In genomic region chr2:71964216-71964615, GRCm38 (mm10) we compare ENCODE assay signal across 29 mouse cellular contexts. TPM values are rescaled to one million over a fixed set of nuclear protein-coding genes. Genes with fewer than 3 reads are reported as not detected.
DNase-seq lines count a peak whose midpoint lies in the region; ATAC-seq and TF ChIP-seq lines count a peak whose summit lies in the region.
"Had no signal": no experiment of that assay in that cellular context is flagged by ENCODE, and none has a peak within 500 bp of the region (broad histone marks: within the 10 kb centered on the region; RNA-seq: fewer than 3 reads in every experiment).

No protein-coding gene starts in this region.

- WGBS in embryonic facial prominence, embryonic 14.5 days, result 40% methylated on average over 10 of the region's 10 CpGs
- 48% methylated on average over 10 of the region's 10 CpGs for whole genome bisulfite sequencing in embryonic facial prominence, embryonic 10.5 days

- ATAC-seq in embryonic facial prominence, embryonic 14.5 days (ENCODE audit: low read depth), result no peak
- ATAC-seq: forebrain, embryonic 15.5 days; hindbrain, postnatal 0 days; intestine, embryonic 16.5 days had no signal

- H3K4me2 ChIP-seq in embryonic facial prominence, embryonic 14.5 days (ENCODE audit: low read depth, low read length), result no peak overlapping the region
- H3K4me2 ChIP-seq: embryonic facial prominence, embryonic 12.5 days; forebrain, embryonic 15.5 days; heart, embryonic 15.5 days; hindbrain, embryonic 12.5 days; limb, embryonic 12.5 days; liver, embryonic 15.5 days; lung, embryonic 15.5 days; midbrain, embryonic 12.5 days had no signal

- H3K27me3 ChIP-seq in embryonic facial prominence, embryonic 14.5 days (replicated peaks; ENCODE audit: control insufficient read depth, insufficient read depth, low read length), result no peaks in the 10 kb centered on the region
- H3K27me3 ChIP-seq in embryonic facial prominence, embryonic 10.5 days (replicated peaks; ENCODE audit: low read depth, poor library complexity, severe bottlenecking), result no peaks in the 10 kb centered on the region
- H3K27me3 ChIP-seq: embryonic facial prominence, embryonic 12.5 days; forebrain, embryonic 15.5 days; heart, embryonic 15.5 days; hindbrain, embryonic 12.5 days; limb, embryonic 12.5 days; liver, embryonic 15.5 days; lung, embryonic 15.5 days; midbrain, embryonic 12.5 days had no signal

- no peaks in the 10 kb centered on the region for H3K4me1 ChIP-seq in embryonic facial prominence, embryonic 14.5 days (ENCODE audit: control insufficient read depth, insufficient read depth, low read length)
- H3K4me1 ChIP-seq in embryonic facial prominence, embryonic 10.5 days, result 0 out of 2 replicates have a peak, but pooled peaks cover 2% of the 10 kb centered on the region
- H3K4me1 ChIP-seq: embryonic facial prominence, embryonic 12.5 days; forebrain, embryonic 15.5 days; heart, embryonic 15.5 days; hindbrain, embryonic 12.5 days; liver, embryonic 15.5 days; lung, embryonic 15.5 days had no signal

- DNase-seq in embryonic facial prominence, embryonic 14.5 days (ENCODE audit: low spot score), result peak; percentile 25
- DNase-seq in embryonic facial prominence, embryonic 10.5 days (ENCODE audit: low spot score), result no peak
- peak; percentile 34 to 49 for DNase-seq in left cerebral cortex, adult 2 months (ENCODE audit: extremely low spot score in 1 of 2, low spot score in 2 of 2)
- no peak for DNase-seq in left cerebral cortex, adult 18-20 months (ENCODE audit: low spot score in 2 of 2)
- peak; percentile 22 for DNase-seq in CD4-positive, CD25-positive, alpha-beta regulatory T cell, adult 2 months (ENCODE audit: low read depth, low spot score)
- peak; percentile 75 for DNase-seq in brain, adult 2 months (ENCODE audit: low read depth, low spot score)
- no peak for DNase-seq in kidney, postnatal 4 days
- no peak for DNase-seq in kidney, adult 8-10 months
- DNase-seq: adrenal gland, postnatal 25 days; cerebellum, adult 8-10 months; cerebellum, postnatal 36 days; heart, postnatal 36 days; kidney, postnatal 14 days; lung, postnatal 36 days; retina, postnatal 1 day; right cerebral cortex, postnatal 25 days; spleen, adult 18-20 months; thymus, postnatal 14 days had no signal

- no peak overlapping the region for H3K4me3 ChIP-seq in embryonic facial prominence, embryonic 14.5 days (ENCODE audit: low read depth, low read length)
- H3K4me3 ChIP-seq in embryonic facial prominence, embryonic 10.5 days, result no peak overlapping the region
- no peak overlapping the region for H3K4me3 ChIP-seq in left cerebral cortex, adult 2 months
- H3K4me3 ChIP-seq: embryonic facial prominence, embryonic 12.5 days; forebrain, embryonic 10.5 days; forebrain, embryonic 15.5 days; heart, embryonic 15.5 days; hindbrain, embryonic 12.5 days; limb, embryonic 12.5 days; liver, embryonic 15.5 days; lung, embryonic 15.5 days; midbrain, embryonic 12.5 days had no signal

- TF ChIP-seq CTCF in left cerebral cortex, adult 2 months (IDR thresholded peaks at IDR 0.05), result no peak

- intact Hi-C loops in left cerebral cortex, adult 2 months (cut with DNase I), result loop anchor here (10.0 kb wide), 1 partner anchor 191 kb away; no protein-coding TSS in a partner anchor

- H3K9me3 ChIP-seq in embryonic facial prominence, embryonic 14.5 days (ENCODE audit: control insufficient read depth, low read length), result no peaks in the 10 kb centered on the region
- no peaks in the 10 kb centered on the region for H3K9me3 ChIP-seq in embryonic facial prominence, embryonic 10.5 days
- H3K9me3 ChIP-seq: embryonic facial prominence, embryonic 12.5 days; forebrain, embryonic 10.5 days; forebrain, embryonic 15.5 days; heart, embryonic 15.5 days; hindbrain, embryonic 12.5 days; limb, embryonic 12.5 days; liver, embryonic 15.5 days; lung, embryonic 15.5 days; midbrain, embryonic 12.5 days had no signal

- H3K27ac ChIP-seq in embryonic facial prominence, embryonic 14.5 days (replicated peaks; ENCODE audit: low read depth, low read length), result no peak overlapping the region
- H3K27ac ChIP-seq in embryonic facial prominence, embryonic 10.5 days (replicated peaks), result no peak overlapping the region
- H3K27ac ChIP-seq in left cerebral cortex, adult 2 months, result no peak overlapping the region
- H3K27ac ChIP-seq: embryonic facial prominence, embryonic 12.5 days; forebrain, embryonic 10.5 days; forebrain, embryonic 15.5 days; heart, embryonic 15.5 days; hindbrain, embryonic 12.5 days; hindbrain, postnatal 0 days; limb, embryonic 12.5 days; liver, embryonic 15.5 days; lung, embryonic 15.5 days; midbrain, embryonic 12.5 days had no signal

- H3K36me3 ChIP-seq in embryonic facial prominence, embryonic 14.5 days (ENCODE audit: control insufficient read depth, insufficient read depth, low read length), result no peaks in the 10 kb centered on the region
- H3K36me3 ChIP-seq in embryonic facial prominence, embryonic 10.5 days (replicated peaks), result no peaks in the 10 kb centered on the region
- H3K36me3 ChIP-seq: embryonic facial prominence, embryonic 12.5 days; forebrain, embryonic 10.5 days; forebrain, embryonic 15.5 days; heart, embryonic 15.5 days; hindbrain, embryonic 12.5 days; limb, embryonic 12.5 days; liver, embryonic 15.5 days; lung, embryonic 15.5 days; midbrain, embryonic 12.5 days had no signal

- H3K9ac ChIP-seq in embryonic facial prominence, embryonic 14.5 days (ENCODE audit: low read depth, low read length), result no peak overlapping the region
- H3K9ac ChIP-seq: embryonic facial prominence, embryonic 12.5 days; forebrain, embryonic 15.5 days; heart, embryonic 15.5 days; hindbrain, embryonic 12.5 days; limb, embryonic 12.5 days; liver, embryonic 15.5 days; lung, embryonic 15.5 days; midbrain, embryonic 12.5 days had no signal

RNA-seq across cellular contexts. Expression of gene Rapgef4, which starts 16.8 kb away (rescaled TPM):
- 2.6 and 2.9 TPM in 2 replicates for polyA plus RNA-seq in embryonic facial prominence, embryonic 14.5 days (2014; fragmentation: Nextera tagmentation; extraction: Ambion mirVana)
- polyA plus RNA-seq in embryonic facial prominence, embryonic 10.5 days (2016; fragmentation: Nextera tagmentation; extraction: Ambion mirVana), result 2.9 and 3.5 TPM in 2 replicates
- total RNA-seq in left cerebral cortex, adult 2 months (2021), result 100 to 1,000 TPM; 442 to 451 TPM
- 100 to 1,000 TPM; 460 to 461 TPM for total RNA-seq in left cerebral cortex, adult 18-20 months (2021)

Comparison
In these comparisons a context has a peak if more than half of its experiments do, and no peak if none do; other contexts are left out.
1. DNase-seq: peak in embryonic facial prominence, embryonic 14.5 days (single experiment), left cerebral cortex, adult 2 months (2 of 2), CD4-positive, CD25-positive, alpha-beta regulatory T cell, adult 2 months (single experiment) and brain, adult 2 months (single experiment); none in embryonic facial prominence, embryonic 10.5 days (single experiment), left cerebral cortex, adult 18-20 months (0 of 2), kidney, postnatal 4 days (0 of 2) and kidney, adult 8-10 months (0 of 2).